17 mouse cellular contexts compared by ENCODE assay signal in the genomic region with DNA sequence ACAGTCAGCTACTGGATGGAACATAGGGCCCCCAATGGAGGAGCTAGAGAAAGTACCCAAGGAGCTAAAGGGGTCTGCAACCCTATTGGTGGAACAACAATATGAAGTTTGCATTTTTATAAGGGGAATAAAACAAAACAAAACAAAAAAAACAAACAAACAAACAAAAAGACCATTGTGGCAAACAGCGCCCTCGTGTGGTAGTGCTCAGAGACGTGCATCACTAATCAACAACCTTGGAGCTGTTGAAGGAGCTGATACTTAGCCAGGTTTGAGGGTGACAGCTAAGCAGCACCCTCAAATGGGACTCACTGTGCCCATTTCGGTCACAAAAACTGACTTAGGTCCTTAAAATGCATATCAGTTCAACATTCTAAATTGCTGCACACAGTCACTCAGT. TPM values are rescaled to one million over a fixed set of nuclear protein-coding genes. Genes with fewer than 3 reads are reported as not detected.
DNase-seq lines count a peak whose midpoint lies in the region; ATAC-seq lines count a peak whose summit lies in the region.
"Had no signal": no experiment of that assay in that cellular context is flagged by ENCODE, and none has a peak within 500 bp of the region (broad histone marks: within the 10 kb centered on the region; RNA-seq: fewer than 3 reads in every experiment).

No protein-coding gene starts in this region.

- no peaks in the 10 kb centered on the region for H3K9me3 ChIP-seq in kidney, embryonic 16.5 days (ENCODE audit: low read length)
- H3K9me3 ChIP-seq: heart, embryonic 13.5 days; limb, embryonic 15.5 days; stomach, embryonic 15.5 days had no signal

- no peak overlapping the region for H3K27ac ChIP-seq in kidney, embryonic 16.5 days (ENCODE audit: low read length)
- H3K27ac ChIP-seq: heart, embryonic 13.5 days; limb, embryonic 15.5 days; stomach, embryonic 15.5 days had no signal

- H3K36me3 ChIP-seq in kidney, embryonic 16.5 days (ENCODE audit: insufficient read depth, low read length), result no peaks in the 10 kb centered on the region
- H3K36me3 ChIP-seq: heart, embryonic 13.5 days; limb, embryonic 15.5 days; stomach, embryonic 15.5 days had no signal

- H3K4me1 ChIP-seq in kidney, embryonic 16.5 days (ENCODE audit: insufficient read depth, low read length), result no peaks in the 10 kb centered on the region
- H3K4me1 ChIP-seq: heart, embryonic 13.5 days; limb, embryonic 15.5 days; stomach, embryonic 15.5 days had no signal

- ATAC-seq in kidney, embryonic 16.5 days (ENCODE audit: low FRiP score, low TSS enrichment), result no peak
- ATAC-seq: activated CD4-positive, CD25-positive, alpha-beta regulatory T cell, adult 4 months; inflammation-experienced regulatory T-cells, adult 6 months had no signal

- 39% methylated on average over 4 of the region's 4 CpGs for WGBS in kidney, embryonic 16.5 days

- no peaks in the 10 kb centered on the region for H3K27me3 ChIP-seq in kidney, embryonic 16.5 days (ENCODE audit: insufficient read depth, low read length)
- H3K27me3 ChIP-seq: heart, embryonic 13.5 days; limb, embryonic 15.5 days; stomach, embryonic 15.5 days had no signal

- H3K4me2 ChIP-seq in kidney, embryonic 16.5 days (replicated peaks; ENCODE audit: low read depth, low read length), result no peak overlapping the region
- H3K4me2 ChIP-seq: heart, embryonic 13.5 days; limb, embryonic 15.5 days; stomach, embryonic 15.5 days had no signal

- H3K9ac ChIP-seq in kidney, embryonic 16.5 days (replicated peaks; ENCODE audit: low read length), result no peak overlapping the region
- H3K9ac ChIP-seq: heart, embryonic 13.5 days; limb, embryonic 15.5 days; stomach, embryonic 15.5 days had no signal

- peak; percentile 25 for DNase-seq in adrenal gland, postnatal 25 days
- no peak for DNase-seq in adrenal gland, postnatal 4 days (ENCODE audit: low spot score in 2 of 2)
- DNase-seq in kidney, postnatal 10 days, result peak; percentile 15
- DNase-seq in 3T3-L1 (ENCODE audit: low read depth, low spot score) (peak; percentile 5), R1 (ENCODE audit: low read depth, low spot score) (peak; percentile 41)
- DNase-seq in spleen, postnatal 4 days (ENCODE audit: low spot score in 2 of 2), result no peak
- no peak for DNase-seq in right cerebral cortex, adult 2 months (ENCODE audit: low spot score in 2 of 2)
- DNase-seq: layer of hippocampus, adult 9-11 months; right cerebral cortex, adult 18-20 months had no signal

- H3K4me3 ChIP-seq in kidney, embryonic 16.5 days (ENCODE audit: low read length), result no peak overlapping the region
- H3K4me3 ChIP-seq: heart, embryonic 13.5 days; limb, embryonic 15.5 days; stomach, embryonic 15.5 days had no signal

RNA-seq across cellular contexts. Expression of a gene that starts 13.4 kb away (rescaled TPM):
- not detected in 2 replicates for total RNA-seq in adrenal gland, postnatal 25 days (2021)
- not detected for total RNA-seq in adrenal gland, postnatal 4 days (2021)
- polyA plus RNA-seq in kidney, embryonic 16.5 days (2015; fragmentation: Nextera tagmentation; extraction: Ambion mirVana), result not detected in 2 replicates
- polyA plus RNA-seq: activated CD4-positive, CD25-positive, alpha-beta regulatory T cell, adult 4 months; C2C12; heart, embryonic 13.5 days; inflammation-experienced regulatory T-cells, adult 6 months; limb, embryonic 15.5 days; neural tube, embryonic 11.5 days; stomach, embryonic 15.5 days had no signal

RNA-seq across cellular contexts. Expression of a gene that starts 45.9 kb away (rescaled TPM):
- total RNA-seq in adrenal gland, postnatal 25 days (2021), result not detected in 2 replicates
- total RNA-seq in adrenal gland, postnatal 4 days (2021), result not detected
- not detected in 2 replicates for polyA plus RNA-seq in kidney, embryonic 16.5 days (2015; fragmentation: Nextera tagmentation; extraction: Ambion mirVana)
- polyA plus RNA-seq: activated CD4-positive, CD25-positive, alpha-beta regulatory T cell, adult 4 months; C2C12; heart, embryonic 13.5 days; inflammation-experienced regulatory T-cells, adult 6 months; limb, embryonic 15.5 days; neural tube, embryonic 11.5 days; stomach, embryonic 15.5 days had no signal

RNA-seq across cellular contexts. Expression of a gene that starts 54.0 kb away (rescaled TPM):
- not detected in 2 replicates for total RNA-seq in adrenal gland, postnatal 25 days (2021)
- not detected for total RNA-seq in adrenal gland, postnatal 4 days (2021)
- polyA plus RNA-seq in kidney, embryonic 16.5 days (2015; fragmentation: Nextera tagmentation; extraction: Ambion mirVana), result 0.16 and 0.36 TPM in 2 replicates
- polyA plus RNA-seq: activated CD4-positive, CD25-positive, alpha-beta regulatory T cell, adult 4 months; inflammation-experienced regulatory T-cells, adult 6 months; limb, embryonic 15.5 days had no signal

Comparison
In these comparisons a context has a peak if more than half of its experiments do, and no peak if none do; other contexts are left out.
1. DNase-seq: peak in adrenal gland, postnatal 25 days (single experiment), kidney, postnatal 10 days (single experiment), 3T3-L1 (single experiment) and R1 (single experiment); none in adrenal gland, postnatal 4 days (0 of 2), spleen, postnatal 4 days (0 of 2) and right cerebral cortex, adult 2 months (0 of 2).